Mouse (Mus musculus) limb, embryonic 14.5 days (tissue): Measurements from ENCODE around the gene Guk1. TPM values are rescaled to one million over a fixed set of nuclear protein-coding genes. Genes with fewer than 3 reads are reported as not detected.

Experiments used
- ATAC-seq: fragments of 200-750 bp; cut with Nextera tagmentation; 2 replicates; pipeline ENCODE4 v1.8.0; 2017; ENCODE audit warnings: low read depth, moderate number of reproducible peaks, moderate TSS enrichment; ENCODE audit not compliant: low FRiP score
- DNase-seq: peaks from one replicate; pipeline ENCODE4 v3.0.0-alpha.2; 2015; ENCODE audit warnings: low spot score
- H3K27ac ChIP-seq: fragments of 300-500 bp; sonication (generic); replicated peaks from 2 replicates; pipeline ENCODE4 v1.5.1; 2014; ENCODE audit warnings: low read depth, mild to moderate bottlenecking, low read length, moderate library complexity, mixed read lengths
- H3K27me3 ChIP-seq: fragments of 300-500 bp; sonication (generic); 2 replicates; pipeline ENCODE4 v1.6.1; 2014; ENCODE audit warnings: low read length, mixed read lengths; ENCODE audit not compliant: control insufficient read depth, insufficient read depth
- H3K36me3 ChIP-seq: fragments of 300-500 bp; sonication (generic); 2 replicates; pipeline ENCODE4 v1.6.1; 2014; ENCODE audit warnings: mild to moderate bottlenecking, low read length, moderate library complexity, mixed read lengths; ENCODE audit not compliant: control insufficient read depth, insufficient read depth
- H3K4me1 ChIP-seq: fragments of 300-500 bp; sonication (generic); 2 replicates; pipeline ENCODE4 v1.6.1; 2014; ENCODE audit warnings: antibody characterized with exemption, low read length, mixed read lengths; ENCODE audit not compliant: control insufficient read depth, insufficient read depth
- H3K4me2 ChIP-seq: fragments of 300-500 bp; sonication (generic); replicated peaks from 2 replicates; pipeline ENCODE4 v1.6.1; 2014; ENCODE audit warnings: low read depth, mild to moderate bottlenecking, low read length, moderate library complexity; ENCODE audit not compliant: severe bottlenecking
- H3K4me3 ChIP-seq: fragments of 300-500 bp; sonication (generic); replicated peaks from 2 replicates; pipeline ENCODE4 v1.5.1; 2014; ENCODE audit warnings: low read length
- H3K9ac ChIP-seq: fragments of 300-500 bp; sonication (generic); 2 replicates; pipeline ENCODE4 v1.6.1; 2014; ENCODE audit warnings: mild to moderate bottlenecking, low read depth, low read length, moderate library complexity; ENCODE audit not compliant: severe bottlenecking
- H3K9me3 ChIP-seq: fragments of 300-500 bp; sonication (generic); 2 replicates; pipeline ENCODE4 v1.6.1; 2016; ENCODE audit warnings: low read length; ENCODE audit not compliant: control insufficient read depth
- POLR2A ChIP-seq: fragments of 200-500 bp; IDR thresholded peaks from 2 replicates; pipeline ENCODE4 v1.8.0; 2012; ENCODE audit warnings: inconsistent platforms, mild to moderate bottlenecking, moderate library complexity, borderline replicate concordance; ENCODE audit not compliant: insufficient read depth, insufficient read length; ENCODE audit errors: extremely low read depth
- WGBS: fragments of 180-500 bp; shearing (Covaris S2); extraction: QIAGEN DNeasy Blood & Tissue Kit; methylation state at CpG from one replicate; pipeline ENCODE4 v1.1.7; 2014; 5-methylcytosine and 5-hydroxymethylcytosine counted together
- polyA plus RNA-seq, 2 experiments: library from polyadenylated mRNA; depleted of rRNA in 1 of 2; stranded (reverse) in 1 of 2; unstranded in 1 of 2; fragments of >200 nt; fragmentation: Nextera tagmentation in 1 of 2; extraction: Ambion mirVana in 1 of 2; gene quantifications; 2 replicates each; pipeline versions ENCODE4 v1.2.1 to v1.2.3; 2012 to 2014

The Guk1 gene
- polyA plus RNA-seq, 2 experiments, result 101 to 129 TPM

GRCm38 (mm10) chr11:59162443-59163254 lies 29.4 kb downstream of the Guk1 start:
- DNase-seq (no peak), ATAC-seq (no peak)
- no peaks in the 10 kb centered on the region for H3K27me3 ChIP-seq
- H3K4me3 ChIP-seq, result peak overlapping the region; percentile 78
- TF ChIP-seq POLR2A, result no peak
- peak overlapping the region; percentile 70 for H3K4me2 ChIP-seq
- peaks cover 11% of the 10 kb centered on the region for H3K4me1 ChIP-seq
- peaks cover 6% of the 10 kb centered on the region for H3K36me3 ChIP-seq
- 59% methylated on average over 9 of the region's 9 CpGs for WGBS
- peak overlapping the region; percentile 46 for H3K9ac ChIP-seq
- H3K27ac ChIP-seq, result peak overlapping the region; percentile 48
- H3K9me3 ChIP-seq, result no peaks in the 10 kb centered on the region

DNA sequence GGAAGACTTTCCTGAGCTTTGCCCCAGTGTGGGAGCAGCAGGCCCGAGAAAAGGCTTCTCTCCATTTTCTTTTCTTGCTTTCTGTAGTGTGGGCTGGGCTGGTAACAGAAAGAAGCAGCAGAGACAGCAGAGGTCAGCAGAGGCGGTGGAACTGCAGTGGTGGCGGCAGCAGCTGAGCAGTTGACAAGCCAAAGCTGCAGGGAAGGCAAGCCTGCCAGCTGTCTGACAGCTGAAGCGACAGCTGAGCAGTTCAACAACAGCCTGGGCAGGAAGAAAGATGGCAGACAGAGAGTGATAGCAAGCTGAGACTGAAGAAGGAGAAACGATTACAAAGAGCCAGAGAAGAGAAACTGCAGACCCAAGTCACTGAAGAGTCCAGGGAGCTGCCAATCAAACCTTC lies 30.6 kb downstream of the Guk1 start:
- peaks cover 13% of the 10 kb centered on the region for H3K36me3 ChIP-seq
- H3K4me3 ChIP-seq, result no peak overlapping the region
- DNase-seq (peak; percentile 61), ATAC-seq (no peak)
- H3K9ac ChIP-seq, result no peak overlapping the region
- H3K27me3 ChIP-seq, result no peaks in the 10 kb centered on the region
- peaks cover 11% of the 10 kb centered on the region for H3K4me1 ChIP-seq
- no peak for TF ChIP-seq POLR2A
- H3K4me2 ChIP-seq, result no peak overlapping the region
- no peak overlapping the region for H3K27ac ChIP-seq
- H3K9me3 ChIP-seq, result no peaks in the 10 kb centered on the region
- 75% methylated on average over 5 of the region's 5 CpGs for WGBS

DNA sequence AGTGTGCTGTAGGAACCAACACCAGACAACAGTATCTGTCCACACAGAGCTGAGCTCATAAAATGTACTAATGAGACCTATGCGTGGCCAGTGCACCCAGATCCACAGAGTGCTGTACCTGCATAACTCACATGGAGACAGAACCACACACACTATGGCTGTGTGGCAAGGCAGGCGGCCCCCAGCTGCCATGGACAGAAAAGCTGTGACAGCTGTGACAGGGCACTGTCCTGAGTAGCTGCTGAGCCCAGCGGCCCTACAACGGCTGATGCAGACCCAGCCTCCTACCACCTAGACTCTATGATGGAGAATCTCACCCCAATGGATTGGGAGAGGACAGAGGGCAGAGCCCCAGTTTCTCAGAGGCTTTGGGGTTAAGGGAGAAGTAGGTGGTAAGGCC lies 32.5 kb downstream of the Guk1 start:
- ATAC-seq (no peak), DNase-seq (no peak)
- Histone ChIP-seq H3K27ac (no peak overlapping the region), H3K4me1 (peaks cover 11% of the 10 kb centered on the region), H3K4me2 (no peak overlapping the region), H3K27me3 (no peaks in the 10 kb centered on the region), H3K9me3 (no peaks in the 10 kb centered on the region), H3K9ac (no peak overlapping the region), H3K36me3 (peaks cover 19% of the 10 kb centered on the region), H3K4me3 (no peak overlapping the region)
- 89% methylated on average over 4 of the region's 4 CpGs for WGBS
- TF ChIP-seq POLR2A, result no peak

DNA sequence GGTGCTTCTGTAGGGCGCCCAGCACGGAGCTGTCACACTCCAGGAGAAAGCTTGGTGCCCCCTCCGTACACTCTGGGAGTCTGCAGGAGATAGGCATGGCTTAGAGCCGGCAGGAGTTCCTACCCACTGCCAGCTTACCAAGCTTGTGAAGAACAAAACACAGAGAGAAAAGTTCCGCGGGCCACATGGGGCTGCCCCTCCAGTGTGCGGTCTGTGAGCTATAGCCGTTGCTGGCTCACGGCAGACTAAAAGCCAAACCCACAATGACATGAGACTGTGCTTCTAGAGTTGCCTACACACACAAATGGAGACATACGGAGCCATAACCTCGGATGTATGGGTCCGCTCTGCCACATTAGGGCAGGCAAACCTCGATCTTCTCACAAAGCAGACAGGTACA lies 32.9 kb downstream of the Guk1 start:
- TF ChIP-seq POLR2A, result no peak
- DNase-seq (no peak), ATAC-seq (no peak)
- Histone ChIP-seq H3K9me3 (no peaks in the 10 kb centered on the region), H3K27ac (no peak overlapping the region), H3K9ac (no peak overlapping the region), H3K4me1 (peaks cover 9% of the 10 kb centered on the region), H3K27me3 (no peaks in the 10 kb centered on the region), H3K4me2 (no peak overlapping the region), H3K36me3 (peaks cover 19% of the 10 kb centered on the region), H3K4me3 (no peak overlapping the region)
- 93% methylated on average over 13 of the region's 13 CpGs for WGBS

DNA sequence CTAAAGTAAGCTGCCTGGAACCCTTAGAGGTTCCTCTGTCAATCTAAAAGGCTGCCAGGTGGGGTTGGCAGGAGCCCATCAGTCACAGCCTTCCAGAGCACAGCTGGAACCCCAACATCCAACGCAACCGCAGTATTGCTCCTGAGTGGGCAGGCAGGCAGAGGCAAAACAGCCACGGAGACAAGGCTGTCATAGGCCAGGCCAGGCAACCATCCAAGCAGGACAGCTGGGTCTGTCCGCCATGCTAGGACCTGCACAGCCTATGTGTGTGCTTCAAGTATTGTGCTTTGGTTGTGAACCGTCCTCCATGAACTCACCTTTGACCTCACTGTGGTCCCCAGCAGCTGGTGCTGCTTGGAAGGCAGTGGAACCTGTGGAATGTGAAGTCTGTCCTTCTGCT lies 36.1 kb downstream of the Guk1 start:
- no peak overlapping the region for H3K9ac ChIP-seq
- H3K4me3 ChIP-seq, result no peak overlapping the region
- DNase-seq (no peak), ATAC-seq (no peak)
- peaks cover 19% of the 10 kb centered on the region for H3K36me3 ChIP-seq
- no peaks in the 10 kb centered on the region for H3K27me3 ChIP-seq
- H3K4me2 ChIP-seq, result no peak overlapping the region
- WGBS, result 90% methylated on average over 5 of the region's 5 CpGs
- H3K9me3 ChIP-seq, result no peaks in the 10 kb centered on the region
- H3K27ac ChIP-seq, result no peak overlapping the region
- no peaks in the 10 kb centered on the region for H3K4me1 ChIP-seq
- TF ChIP-seq POLR2A, result no peak
